Mouse (Mus musculus): ENCODE measurements around the gene Rps6kl1.

The Rps6kl1 gene

DNA sequence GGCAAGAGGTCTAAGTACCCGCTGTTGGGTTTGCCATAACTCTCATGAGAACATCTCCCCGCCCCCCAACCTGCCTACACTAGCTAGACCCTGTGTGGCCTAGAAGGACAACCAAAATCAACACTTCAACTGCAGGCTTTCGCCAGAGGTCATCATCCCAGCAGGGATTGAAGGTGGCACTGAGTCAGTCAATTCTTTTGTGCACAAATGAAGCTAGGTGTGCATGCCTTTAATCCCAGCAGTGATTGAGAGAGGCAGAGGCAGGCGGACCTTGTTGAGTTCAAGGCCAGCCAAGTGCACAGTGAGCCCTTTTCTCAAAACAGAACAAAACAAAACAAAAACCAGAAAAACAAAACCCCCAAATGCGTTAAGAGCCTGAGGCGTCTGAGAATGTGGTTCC is 10.0 kb downstream of the Rps6kl1 start:
- DNase-seq (ENCODE audit: low read depth, low spot score) = no peak

- DNase-seq (ENCODE audit: low read depth, low spot score) = no peak
Observed at GRCm38 (mm10) chr12:85140036-85140701, 10.9 kb downstream of the Rps6kl1 start.

DNA sequence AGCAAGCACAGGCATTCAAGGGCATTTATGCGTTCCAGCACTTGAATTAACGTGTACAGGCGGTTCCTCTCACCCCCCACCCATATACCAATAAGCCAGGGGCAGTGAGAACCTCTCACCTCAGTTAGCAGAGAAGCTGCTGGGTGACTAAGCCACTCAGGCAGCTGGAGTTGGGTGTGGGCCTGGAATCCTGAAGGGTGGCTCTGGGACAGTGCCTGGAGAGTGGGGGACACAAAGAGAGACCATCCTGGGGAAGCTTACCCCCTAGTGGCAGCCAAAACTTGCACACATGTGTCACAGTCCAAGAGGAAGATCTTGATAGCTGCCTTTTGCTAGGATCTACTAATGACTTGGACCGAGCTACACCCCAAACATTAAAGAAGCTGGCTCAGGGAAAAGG is 14.4 kb downstream of the Rps6kl1 start:
- no peak for DNase-seq (ENCODE audit: low read depth, low spot score)

DNA sequence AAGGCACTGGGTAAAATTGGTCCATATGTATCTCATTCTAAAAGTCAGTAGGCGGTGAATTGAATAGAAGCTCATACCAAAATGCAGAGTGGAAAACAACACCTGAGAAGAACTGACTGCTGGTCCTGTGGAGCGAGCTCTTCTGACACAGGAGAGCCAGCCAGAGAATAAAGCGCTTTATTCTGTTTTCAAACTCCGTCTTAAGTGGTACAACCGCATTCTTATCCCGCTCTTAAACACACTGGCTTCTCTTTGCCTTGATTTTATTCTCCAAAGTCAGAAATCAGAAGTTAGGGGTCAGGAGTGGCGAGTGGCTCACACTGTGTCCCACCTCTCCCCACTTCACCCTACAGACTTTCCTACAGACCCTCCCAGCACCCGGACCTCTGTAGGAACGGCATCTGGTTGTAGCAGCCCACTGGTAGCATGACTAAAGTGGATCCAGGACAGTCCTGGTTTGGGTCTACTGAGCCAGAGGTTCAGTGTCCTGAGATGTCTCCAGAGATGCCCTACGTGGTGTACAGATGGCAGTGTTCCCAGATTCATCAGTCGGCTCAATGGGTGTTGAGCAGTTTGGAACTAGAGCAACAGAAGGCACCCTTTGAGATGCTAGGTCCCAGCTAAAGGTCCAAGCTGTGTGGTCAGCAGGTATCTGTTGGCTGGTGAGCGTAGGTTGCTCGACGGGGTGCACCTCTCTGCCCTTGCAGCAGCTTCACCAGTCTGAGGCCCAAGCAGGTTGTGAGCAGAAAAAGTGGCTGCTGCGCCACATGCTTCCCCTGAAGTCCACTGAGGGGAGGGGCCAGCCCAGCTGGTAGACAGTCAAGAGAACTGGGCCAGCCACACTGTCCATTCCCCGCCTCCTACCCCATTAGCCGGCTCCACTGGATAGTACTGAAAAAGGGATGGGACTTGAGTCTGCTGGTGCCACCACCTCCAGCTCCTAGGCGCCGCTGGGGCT is 15.3 kb downstream of the Rps6kl1 start:
- DNase-seq (ENCODE audit: low read depth, low spot score) = no peak

- no peak for DNase-seq (ENCODE audit: low read depth, low spot score)
Observed at GRCm38 (mm10) chr12:85134043-85134794, 16.8 kb downstream of the Rps6kl1 start.

DNA sequence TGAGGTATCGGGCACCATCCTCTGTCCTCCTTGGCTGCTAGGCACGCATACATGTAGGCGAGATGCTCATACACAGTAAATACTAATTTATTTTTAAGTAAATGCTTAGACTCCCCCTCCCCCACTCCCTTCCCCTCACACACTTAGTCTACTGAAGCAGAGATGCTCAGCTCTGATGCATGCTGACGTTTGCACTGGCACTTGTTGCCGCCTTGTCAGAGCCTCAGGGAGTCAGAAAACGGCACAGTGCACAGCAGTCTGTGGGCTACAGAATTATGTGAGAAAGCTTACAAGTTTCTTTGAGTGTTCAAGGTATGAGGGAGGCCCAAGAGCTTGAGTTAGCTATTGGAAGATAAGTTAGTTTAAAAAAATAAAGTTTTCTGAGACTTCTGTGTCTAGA is 19.7 kb downstream of the Rps6kl1 start:
- DNase-seq (ENCODE audit: low read depth, low spot score) = no peak

- no peak for DNase-seq (ENCODE audit: low read depth, low spot score)
Observed at GRCm38 (mm10) chr12:85129426-85129978, 21.6 kb downstream of the Rps6kl1 start.

- no peak for DNase-seq (ENCODE audit: low read depth, low spot score)
Observed at GRCm38 (mm10) chr12:85126986-85127603, 24.0 kb downstream of the Rps6kl1 start.

DNA sequence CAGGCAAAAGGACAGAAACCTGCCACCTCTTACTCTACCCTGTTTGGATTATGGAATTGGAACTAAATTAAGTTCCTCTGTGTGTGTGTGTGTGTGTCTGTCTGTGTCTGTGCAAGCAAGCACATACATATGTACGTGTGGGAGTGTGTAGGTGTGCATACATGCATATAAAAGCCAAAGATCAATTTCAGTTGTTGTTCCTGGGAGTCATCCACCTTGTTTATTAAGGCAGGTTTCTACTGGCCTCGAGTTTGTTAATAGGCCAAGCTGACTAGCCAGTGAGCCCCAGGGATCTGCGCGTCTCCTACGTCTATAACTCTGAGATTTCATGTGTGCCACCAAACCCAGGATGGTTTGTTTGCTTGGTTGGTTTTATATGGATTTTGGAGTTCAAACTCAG is 26.3 kb downstream of the Rps6kl1 start:
- DNase-seq (ENCODE audit: low read depth, low spot score) = no peak

DNA sequence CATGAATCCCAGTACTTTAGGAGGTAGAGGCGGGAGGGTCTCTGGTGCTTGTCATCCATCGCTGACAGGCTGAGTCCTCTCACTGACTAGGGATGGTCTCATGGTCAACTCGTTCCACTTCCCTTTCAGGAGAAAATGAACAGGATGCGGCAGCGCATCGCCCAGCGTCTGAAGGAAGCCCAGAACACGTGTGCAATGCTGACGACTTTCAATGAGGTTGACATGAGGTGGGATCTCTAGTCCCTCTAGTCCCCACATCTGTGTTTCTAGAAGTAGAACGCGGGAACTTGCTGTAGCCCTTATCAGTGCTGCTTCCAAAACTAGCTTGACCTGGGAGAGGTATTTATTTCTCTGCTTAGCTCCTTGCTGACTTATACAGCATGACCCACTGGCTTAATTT is 27.4 kb downstream of the Rps6kl1 start:
- no peak for DNase-seq (ENCODE audit: low read depth, low spot score)

- no peak for DNase-seq (ENCODE audit: low read depth, low spot score)
Observed at GRCm38 (mm10) chr12:85123108-85123530, 27.9 kb downstream of the Rps6kl1 start.

- DNase-seq (ENCODE audit: low read depth, low spot score) = no peak
Observed at GRCm38 (mm10) chr12:85121806-85122459, 29.1 kb downstream of the Rps6kl1 start.

GRCm38 (mm10) chr12:85115678-85116077 is 35.4 kb downstream of the Rps6kl1 start:
- no peak for DNase-seq (ENCODE audit: low read depth, low spot score)

- no peak for DNase-seq (ENCODE audit: low read depth, low spot score)
Observed at GRCm38 (mm10) chr12:85113917-85114316, 37.1 kb downstream of the Rps6kl1 start.

GRCm38 (mm10) chr12:85113337-85113736 is 37.7 kb downstream of the Rps6kl1 start:
- no peak for DNase-seq (ENCODE audit: low read depth, low spot score)

DNA sequence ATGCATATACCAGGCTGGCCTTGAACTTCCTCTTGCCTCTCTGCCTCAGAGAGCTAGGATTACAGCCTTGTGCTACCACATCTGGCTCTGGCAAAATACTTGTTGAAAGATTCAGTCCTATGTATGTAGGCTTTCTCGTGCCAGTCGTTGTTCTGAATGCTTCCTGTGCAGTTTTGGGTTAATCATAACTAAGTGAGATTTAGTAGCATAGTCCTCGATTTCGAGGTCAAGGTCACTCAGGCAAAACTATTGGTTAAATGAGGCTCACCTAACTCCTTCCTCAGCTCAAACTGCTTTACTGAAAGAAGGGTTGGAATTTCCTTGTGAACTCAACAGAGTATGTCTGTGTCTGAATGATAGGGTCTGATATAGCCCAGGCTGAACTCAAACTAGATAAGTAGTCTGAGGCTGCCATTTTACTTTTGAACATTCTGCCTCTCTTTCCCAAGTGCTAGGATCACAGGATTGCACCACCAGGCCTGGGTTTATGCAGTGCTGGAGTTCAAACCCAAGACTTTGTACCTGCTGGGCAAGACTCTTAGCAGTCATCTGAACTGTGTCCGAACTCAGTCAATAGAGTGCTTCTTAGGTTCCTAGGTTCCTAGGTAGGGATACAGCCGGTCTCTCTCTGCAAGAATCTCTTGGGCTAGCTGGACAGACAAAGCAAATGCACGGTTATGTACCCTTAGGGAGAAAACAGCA is 38.4 kb downstream of the Rps6kl1 start:
- no peak for DNase-seq (ENCODE audit: low read depth, low spot score)

DNA sequence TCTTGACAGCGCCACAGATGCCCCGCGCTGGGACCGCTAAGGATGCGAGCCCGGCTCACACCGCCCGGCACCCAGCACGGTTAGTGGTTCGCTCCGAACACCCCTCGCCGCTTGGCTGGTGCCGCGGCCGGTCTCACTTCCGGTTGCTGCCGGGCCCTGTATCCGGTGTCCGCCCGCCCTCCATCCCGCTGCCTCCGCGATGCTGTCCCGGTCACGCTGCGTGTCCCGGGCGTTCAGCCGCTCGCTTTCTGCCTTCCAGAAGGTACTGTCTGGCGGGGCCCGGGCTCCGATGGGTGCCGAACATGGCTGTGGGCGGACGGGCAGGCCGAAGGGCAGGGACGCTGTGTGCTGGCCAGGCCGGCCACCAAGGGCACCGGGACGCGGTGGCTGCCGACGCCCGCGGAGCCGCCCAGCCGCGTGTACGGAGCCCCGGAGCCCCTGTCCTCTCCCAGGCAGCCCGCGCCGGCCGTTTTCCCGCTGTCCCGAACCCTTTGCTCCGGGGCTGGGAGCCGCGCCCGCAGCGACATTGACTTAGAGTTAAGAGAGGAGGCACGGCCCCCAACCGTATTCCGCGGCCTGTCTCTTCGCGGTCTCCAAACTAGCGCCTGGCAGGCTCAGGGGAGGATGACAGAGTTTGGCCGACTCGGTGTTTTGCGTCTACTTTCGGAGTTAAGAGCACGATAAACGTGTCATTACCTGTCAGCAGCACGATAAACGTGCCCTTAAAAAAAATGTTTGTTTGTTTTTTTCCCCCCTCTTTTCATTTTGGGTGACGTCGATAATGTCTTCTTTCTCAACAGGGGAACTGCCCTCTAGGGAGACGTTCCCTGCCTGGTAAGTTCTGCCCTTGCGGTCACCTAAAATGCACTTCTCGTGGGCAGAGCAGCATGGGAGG is 40.1 kb downstream of the Rps6kl1 start, which contains the start of the genes Prox2 and Dlst:
Gene Prox2 (minus strand): TSS at position 62 of the 895 bp plus-strand sequence.
Gene Dlst (plus strand): TSS at position 136 of the 895 bp plus-strand sequence.
- peak; percentile 72 for DNase-seq (ENCODE audit: low read depth, low spot score)

DNA sequence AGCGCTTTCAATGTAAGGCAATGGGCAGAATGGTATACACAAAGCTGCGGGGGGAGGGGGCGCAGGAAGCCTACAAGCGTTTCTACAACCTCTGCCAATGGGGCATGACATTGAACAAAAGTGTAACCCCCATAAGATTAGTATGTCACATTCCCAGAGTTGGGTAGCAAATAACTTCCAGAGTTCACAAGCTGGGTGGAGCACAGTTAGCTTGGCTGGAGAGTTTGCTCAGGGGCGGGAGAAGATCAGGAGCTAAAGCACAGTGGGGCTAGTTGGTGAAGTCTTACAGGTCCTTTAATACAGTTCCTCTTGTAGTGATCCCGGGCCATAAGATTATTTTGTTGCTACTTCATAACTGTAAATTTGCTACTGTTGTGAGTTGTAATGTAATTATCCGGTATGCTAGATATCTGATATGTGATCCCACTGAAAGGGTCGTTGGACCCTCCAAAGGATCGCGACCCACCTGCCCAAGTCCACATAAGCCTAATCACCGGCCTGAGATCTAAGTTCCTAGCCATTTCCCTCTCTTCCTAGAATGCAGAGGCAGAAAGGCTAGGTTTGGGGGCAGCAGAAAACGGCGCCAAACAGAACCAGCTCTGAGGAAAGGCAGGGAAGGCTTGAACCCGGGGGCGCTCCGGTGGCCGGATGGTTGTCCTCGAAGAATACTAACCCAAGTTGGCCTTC is 40.9 kb downstream of the Rps6kl1 start:
- DNase-seq (ENCODE audit: low read depth, low spot score) = no peak

Measured in retina, postnatal 7 days (tissue).